Mouse (Mus musculus) left cerebral cortex, postnatal 25 days (tissue): ENCODE measurements at regions not wholly inside any gene's neighbourhood (a gene's known extent, or its start where the extent isn't known, plus 50 kb on each side); places are given as distances from the start of the nearest gene placed in this dataset.
"Not testable (repeated sequence)": the region's sequence is repeated elsewhere in the genome, so short reads cannot be mapped to it uniquely, and the experiment has no call there.

Source experiments
- DNase-seq, 2 experiments: peaks; one replicate each; pipeline ENCODE4 v3.0.0; 2022; ENCODE audit warnings: low spot score in 2 of 2, mixed read lengths in 1 of 2
- intact Hi-C: fragments of 180-260 bp; cut with DNase I; formaldehyde crosslinking; loops from one replicate; pipeline ENCODE4 v1.15.1; 2025

DNA sequence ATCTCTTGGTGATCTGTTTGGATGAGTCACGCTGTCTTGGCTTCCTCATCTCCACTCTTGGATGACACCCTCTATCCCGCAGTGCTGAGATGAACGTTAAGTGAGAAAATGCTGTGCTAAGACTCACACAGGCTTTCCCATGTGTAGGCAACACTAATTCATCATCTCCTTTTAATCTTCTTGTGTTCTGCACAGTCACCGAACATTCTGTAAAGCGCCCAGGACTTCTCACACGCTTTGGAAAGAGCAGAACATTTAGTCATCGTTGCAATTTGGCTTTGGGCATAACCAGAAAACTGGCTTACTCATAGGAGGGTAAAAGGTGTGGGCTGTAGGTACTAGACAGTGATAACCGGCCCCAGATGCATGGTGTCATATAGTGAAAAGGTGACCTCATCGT, 94.9 kb downstream of the Plppr4 start:
- intact Hi-C loops: loop anchor here (10.0 kb wide), 1 partner anchor 111 kb away; no protein-coding TSS in a partner anchor
- DNase-seq: peak; percentile 38 to 93

DNA sequence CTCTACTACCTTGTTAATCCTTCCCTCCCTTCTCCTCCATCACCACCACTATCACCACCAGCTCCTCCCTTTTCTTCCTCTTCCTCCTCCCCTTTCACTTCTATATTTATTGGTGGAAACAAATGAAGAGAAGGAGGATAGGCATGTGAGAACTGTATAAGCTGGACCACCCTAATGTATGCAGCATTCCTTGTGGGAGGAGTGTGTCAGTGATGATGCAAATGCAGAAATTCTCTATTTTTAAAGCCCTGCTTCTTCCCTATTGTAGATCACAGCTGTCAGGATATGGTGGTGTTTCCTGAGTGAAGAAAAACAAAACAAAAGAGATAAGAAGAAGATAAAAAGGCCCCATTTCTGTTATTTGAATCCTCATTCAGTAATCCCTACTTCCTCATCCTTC, 112.8 kb downstream of the Plppr4 start:
- intact Hi-C loops: no loop called here
- DNase-seq: peak in 1 of 2 experiments; percentile 57

DNA sequence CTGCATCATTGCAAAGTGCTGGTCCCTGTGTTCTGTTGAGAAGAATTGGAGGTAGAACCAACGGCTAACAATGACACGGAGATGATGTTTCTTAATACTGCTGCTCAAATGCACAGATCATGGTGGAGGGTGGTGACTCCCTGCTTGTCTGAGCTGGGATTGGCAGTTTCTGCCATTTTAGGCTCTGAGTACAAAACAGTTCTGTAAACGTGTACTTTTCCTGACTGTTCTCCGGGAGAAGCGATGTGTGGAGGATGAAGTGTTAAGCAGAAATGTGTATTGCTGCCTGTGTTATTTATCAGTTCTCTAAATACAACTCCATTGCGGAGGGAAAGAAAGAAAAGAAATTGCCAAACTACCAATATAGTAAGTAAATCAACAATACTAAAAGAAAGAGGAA, 118.9 kb downstream of the Plppr4 start:
- DNase-seq: peak in 1 of 2 experiments; percentile 15
- intact Hi-C loops: no loop called here

DNA sequence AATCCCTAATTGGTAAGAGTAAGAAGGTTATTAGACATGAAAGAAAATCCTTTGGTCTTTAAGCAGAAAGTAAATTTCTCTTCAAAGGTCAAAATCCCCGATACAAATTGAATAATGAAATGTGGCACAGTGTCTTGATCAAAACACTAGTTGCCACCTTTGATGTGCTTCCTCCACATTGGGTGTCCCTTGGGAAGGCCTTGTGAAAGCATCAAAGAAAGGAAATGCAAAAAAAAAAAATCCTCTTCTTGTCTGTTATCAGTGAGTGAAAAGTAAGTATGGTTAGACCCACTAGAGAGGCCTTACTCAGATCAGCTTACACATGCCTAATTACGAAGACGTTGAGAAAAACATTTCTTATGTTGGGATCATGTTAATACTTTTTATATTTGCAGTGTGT, 134.1 kb downstream of the Plppr4 start:
- intact Hi-C loops: no loop called here
- no peak for DNase-seq

DNA sequence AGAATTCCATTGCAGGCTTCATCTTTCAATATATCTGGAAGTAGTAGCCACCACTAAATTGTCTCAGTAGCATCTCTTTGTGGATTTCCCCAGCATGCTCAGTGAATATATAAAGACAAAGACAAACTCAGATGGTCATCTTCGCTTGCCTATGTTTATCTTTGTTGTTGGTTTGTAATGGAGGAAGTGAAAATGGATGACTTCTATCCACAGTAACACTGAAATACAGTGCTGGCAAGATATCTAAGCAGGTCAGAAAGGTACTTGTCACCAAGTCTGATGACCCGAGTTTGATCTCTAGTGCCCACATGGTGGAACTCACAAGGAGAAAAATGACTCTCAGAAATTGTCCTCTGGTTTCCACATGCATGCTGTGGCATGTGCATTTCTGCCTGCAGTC, 135.6 kb downstream of the Plppr4 start:
- intact Hi-C loops: no loop called here
- DNase-seq: no peak

DNA sequence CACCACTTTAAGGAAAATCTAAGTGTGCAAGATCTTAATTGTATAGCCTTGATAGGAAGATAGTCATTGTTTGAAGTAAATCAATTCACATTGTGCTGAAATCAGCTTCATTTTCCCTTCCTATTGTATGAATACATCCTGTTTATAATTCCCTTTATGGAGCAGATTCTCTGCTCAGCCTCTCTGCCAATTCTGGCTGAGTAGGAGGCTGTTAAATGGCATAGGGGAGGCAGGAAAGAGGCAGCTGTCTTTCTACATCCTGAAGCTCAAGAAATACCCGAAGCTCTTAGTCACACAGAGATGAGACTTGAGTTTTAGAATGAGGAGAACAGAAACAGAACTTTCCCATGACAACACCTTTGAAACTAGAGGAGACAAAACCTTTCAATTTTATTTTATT, 142.7 kb downstream of the Plppr4 start:
- peak in 1 of 2 experiments; percentile 77 for DNase-seq
- intact Hi-C loops: no loop called here

DNA sequence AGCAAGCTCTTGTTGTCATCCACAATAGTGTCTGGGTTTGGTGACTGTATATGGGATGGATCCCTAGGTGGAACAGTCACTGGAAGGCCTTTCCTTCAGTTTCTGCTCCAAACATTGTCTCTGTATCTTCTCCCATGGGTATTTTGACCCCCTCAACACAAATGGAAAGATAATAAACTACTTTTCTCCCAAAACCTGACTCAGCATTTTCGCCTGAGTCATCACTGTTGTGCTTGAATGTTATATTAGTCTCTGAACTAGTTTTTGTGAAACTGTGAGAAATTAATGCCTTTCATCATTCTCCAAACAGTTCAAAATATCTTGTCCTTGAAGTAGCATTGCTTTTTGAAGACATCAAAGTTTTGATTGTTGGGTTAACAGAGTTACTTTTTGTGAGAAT, 168.8 kb downstream of the Plppr4 start:
- intact Hi-C loops: no loop called here
- DNase-seq: no peak

DNA sequence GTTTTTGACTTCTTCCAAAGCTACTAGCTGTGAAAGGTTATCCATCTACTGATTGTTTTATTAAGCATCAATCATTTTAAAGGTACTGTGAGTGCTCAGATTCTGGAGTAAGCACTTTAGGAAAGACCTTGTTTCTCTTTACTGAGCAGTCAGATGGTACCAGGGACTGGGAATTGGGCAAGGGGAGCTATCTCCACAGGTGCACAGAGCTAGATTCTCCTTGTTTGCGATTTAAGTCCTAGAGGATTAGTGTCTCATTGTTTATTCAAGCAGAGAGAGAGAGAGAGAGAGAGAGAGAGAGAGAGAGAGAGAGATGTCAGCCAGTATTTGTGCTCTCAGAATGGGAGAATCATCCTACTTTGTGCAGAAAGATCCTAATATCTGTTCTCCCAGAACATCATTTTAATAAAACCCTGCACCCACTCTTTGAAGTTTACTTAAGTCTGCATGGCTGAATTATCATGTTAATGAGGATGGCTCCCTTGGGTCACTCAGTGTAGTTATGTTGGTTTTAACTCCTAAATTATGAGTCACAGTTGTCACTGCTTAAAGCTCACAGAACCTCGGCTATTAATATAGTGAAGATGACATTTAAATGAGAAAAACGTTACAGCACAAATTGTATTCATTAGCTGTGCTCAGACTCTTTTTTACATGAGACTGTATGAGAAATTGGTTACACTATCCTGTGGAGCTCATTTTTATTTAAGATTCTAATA, 171.7 kb downstream of the Plppr4 start:
- no peak for DNase-seq
- intact Hi-C loops: no loop called here

DNA sequence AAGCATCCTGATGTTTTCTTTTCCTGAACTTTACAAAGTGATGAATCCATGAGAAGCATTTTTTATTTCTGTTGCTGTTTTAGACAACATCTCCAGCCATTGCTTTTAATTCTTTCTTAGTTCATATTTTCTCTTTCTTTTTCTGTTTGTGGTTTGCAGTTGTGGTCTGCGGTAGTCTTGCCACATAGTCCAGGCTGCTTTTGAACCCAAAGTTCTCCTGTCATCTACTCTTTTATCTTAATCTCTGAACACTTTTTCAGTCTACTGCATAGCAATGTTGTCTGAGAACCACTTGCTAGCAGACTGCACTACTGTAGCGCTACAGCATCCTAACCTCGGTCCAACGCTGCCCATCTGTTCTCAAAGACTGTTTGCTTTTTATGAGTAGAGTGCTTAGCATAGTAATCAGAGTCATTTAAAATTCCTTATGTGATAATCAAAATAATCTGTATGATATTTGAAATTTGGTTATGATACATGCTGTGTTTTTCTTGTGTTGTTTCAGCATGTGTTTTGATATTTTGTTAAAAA, 177.0 kb downstream of the Plppr4 start:
- no peak for DNase-seq
- intact Hi-C loops: no loop called here

DNA sequence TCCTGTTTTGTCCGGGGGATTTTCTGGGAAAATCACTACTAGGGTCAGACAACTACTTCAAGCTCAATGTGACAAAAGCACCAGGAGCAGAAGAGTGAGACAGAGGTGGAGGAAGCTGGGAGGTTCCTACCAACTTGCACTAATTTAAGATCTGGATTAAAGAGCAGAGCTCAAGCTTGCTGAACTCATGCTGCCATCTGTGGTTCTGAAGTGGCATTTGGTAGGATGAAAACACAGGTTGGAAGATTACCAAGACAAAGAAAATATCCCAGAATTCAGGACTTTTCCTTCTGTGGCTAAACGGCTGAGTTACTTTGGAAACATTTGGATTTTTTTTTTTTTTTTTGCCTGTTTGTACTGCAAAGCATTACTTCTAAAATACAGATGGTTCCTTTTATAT, 190.9 kb downstream of the Plppr4 start:
- peak in 1 of 2 experiments; percentile 80 for DNase-seq
- intact Hi-C loops: no loop called here

DNA sequence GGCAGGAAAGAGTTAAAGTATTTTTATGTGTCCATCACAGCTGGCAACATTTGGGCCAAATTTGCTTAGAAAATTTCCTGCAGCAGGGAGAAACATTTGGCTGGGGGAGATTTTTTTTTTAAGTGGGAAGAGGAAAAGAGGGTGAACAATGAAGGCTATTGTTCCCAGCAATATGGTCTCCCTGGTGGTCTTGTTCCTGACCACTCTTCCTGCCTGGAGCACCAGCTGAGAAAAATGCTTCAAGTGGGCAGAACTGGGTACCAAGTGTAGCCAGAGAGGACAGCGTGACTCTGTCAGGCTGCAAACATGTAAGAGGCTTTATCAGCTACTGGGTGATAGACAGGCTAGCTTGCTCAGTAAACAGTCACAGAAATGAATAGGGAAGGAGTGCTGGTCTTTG, 194.3 kb upstream of the Palmd start:
- intact Hi-C loops: no loop called here

DNA sequence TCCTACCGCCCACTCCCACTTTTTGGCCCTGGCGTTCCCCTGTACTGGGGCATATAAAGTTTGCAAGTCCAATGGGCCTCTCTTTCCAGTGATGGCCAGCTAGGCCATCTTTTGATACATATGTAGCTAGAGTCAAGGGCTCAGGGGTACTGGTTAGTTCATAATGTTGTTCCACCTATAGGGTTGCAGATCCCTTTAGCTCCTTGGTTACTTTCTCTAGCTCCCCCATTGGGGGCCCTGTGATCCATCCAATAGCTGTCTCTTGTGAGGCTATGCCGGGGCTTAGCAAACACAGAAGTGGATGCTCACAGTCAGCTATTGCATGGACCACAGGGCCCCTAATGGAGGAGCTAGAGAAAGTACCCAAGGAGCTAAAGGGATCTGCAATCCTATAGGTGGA, 191.9 kb upstream of the Palmd start:
- intact Hi-C loops, DNase-seq: not testable (repeated sequence)

More for the DNA sequence above, 194.3 kb upstream of the Palmd start:
- no peak for DNase-seq

DNA sequence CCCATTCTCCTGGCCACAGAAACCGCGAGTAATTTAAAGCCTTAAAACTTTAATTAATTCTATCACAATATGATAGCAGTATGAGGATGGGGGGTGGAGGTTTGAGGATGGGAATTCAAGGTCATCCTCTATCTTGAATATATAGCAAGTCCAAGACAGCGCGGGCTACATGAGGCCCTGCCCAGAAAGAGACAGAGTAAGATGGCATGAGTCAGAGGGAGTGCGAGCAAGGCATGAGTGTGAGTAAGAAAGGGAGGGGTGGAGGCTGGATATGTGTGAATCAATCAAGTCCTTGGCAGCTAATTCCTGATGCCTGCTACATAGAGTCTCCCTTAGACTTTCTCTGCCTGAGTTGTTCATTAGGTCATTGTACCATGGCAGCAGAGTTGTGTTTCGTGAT, 186.5 kb upstream of the Palmd start:
- DNase-seq: peak in 1 of 2 experiments; percentile 13
- intact Hi-C loops: loop anchor here (10.0 kb wide), 2 partner anchors 110 to 710 kb away; partner anchors contain the start of gene Snx7

DNA sequence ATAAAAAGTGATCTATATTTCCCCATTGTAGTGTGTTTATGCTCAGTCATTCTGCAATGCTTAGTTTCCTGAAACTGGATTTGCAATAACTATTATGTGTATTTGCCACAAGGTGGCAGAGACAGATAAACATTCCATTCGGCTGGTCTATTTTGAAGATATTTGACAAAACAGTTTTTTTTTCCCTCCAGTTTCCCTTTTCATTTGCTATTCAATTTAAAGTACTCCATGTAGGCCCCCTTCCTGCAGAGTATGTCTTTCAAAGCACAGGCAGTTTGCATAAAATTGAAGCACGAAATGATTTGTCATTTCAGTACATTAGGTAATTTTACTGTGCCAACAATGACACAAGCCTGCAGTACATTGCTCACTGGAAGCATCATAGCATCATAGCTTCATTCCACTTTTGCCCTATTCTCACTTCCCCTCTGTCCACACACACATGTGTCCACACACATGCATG, 184.3 kb upstream of the Palmd start:
- intact Hi-C loops: loop anchor here (1.0 to 10.0 kb wide), 3 partner anchors 112 to 712 kb away; partner anchors contain the start of gene Snx7
- DNase-seq: peak; percentile 16 to 52

DNA sequence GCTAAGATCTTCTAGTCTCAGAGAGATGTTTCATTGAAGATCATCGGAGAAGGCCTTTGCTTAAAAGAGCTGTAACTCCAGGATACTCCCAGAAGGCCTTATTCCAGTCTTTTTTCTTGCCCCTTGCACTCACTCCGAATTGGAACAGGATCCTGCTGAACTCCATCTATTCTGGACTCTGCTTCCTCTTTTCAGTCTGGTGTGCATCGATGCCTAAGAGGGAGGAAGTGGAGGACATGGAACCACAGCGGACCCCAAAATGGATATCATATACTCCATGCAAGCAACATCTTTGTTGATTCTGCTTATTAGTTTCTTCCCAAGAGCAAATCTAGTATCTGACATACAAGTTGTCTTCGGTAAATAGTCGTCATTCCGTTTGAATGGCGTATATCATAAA, 183.6 kb upstream of the Palmd start:
- intact Hi-C loops: loop anchor here (10.0 kb wide), 2 partner anchors 112 to 712 kb away; partner anchors contain the start of gene Snx7

DNA sequence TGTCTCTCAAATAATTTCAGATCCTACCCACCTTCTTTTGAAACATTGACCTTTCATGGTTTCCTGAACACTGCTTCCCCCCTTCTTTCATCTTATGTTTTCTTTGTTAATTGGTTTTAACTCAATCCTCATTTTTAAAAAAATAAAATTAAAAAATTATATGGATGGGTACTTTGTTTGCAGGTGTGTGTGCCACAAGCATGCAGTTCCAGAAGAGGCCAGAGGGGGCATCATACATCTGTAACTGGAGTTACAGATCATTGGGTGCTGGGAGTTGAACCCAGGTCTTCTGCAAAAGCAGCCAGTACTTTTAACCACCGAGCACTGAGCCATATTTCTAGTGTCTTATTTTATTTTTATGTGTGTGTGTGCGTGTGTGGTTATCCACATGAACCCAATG, 178.6 kb upstream of the Palmd start:
- DNase-seq: no peak
- intact Hi-C loops: no loop called here

More for the DNA sequence above, 183.6 kb upstream of the Palmd start:
- no peak for DNase-seq

DNA sequence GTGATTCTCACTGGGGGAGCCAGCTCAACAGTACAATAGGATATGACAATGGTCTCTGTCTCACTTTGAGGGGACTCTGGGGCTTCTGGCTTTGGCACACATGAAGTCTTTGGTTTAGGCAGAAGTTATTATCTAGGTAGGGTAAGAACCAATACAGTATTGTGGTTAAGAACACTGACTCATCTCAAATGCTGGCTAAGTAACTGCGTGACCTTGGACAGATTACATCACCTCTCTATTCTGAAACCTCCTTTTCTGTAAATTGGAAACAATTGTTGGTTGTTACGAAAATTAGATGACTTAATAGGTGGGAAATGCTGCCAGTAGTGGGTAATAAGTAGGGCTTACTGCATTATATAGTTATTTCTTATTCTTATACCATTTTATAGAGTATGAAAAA, 171.0 kb upstream of the Palmd start:
- intact Hi-C loops: no loop called here
- no peak for DNase-seq

DNA sequence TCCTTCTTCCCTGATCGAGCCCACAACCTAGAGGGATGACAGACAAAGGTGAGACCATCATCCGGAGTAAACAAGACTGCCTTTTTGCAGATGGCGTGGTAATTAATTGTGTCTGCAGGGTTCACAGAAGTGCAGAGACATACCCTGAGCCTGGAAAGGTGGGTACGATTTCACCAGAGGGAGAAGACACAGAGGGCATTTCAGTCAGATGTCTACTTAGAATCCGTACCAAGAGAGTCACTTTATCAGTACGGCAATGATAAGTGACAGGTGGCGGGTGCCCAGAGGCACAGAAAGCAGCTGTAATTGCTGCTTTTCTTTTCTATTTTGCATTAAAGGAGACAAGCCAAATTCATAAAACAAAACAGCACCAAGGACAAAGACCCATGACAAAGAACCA, 169.9 kb upstream of the Palmd start:
- DNase-seq: no peak
- intact Hi-C loops: no loop called here

DNA sequence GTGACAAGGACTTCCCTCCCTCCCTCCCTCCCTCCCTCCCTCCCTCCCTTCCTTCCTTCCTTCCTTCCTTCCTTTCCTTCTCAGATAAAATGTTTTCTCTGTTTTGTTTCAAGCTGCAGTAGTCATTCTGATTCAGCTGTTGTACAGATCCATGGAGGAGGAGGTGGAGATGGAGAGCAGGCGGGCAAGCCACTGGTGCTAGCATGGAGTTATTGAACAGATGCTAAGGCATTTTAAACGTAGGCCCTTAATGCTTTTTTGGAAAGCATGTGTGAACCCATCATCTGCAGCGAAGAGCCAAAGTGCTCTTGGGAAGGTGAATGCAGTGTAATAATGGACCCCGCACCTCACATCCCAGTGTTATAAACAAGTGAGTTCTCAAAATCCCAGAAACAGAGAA, 164.1 kb upstream of the Palmd start:
- intact Hi-C loops: no loop called here
- peak in 1 of 2 experiments; percentile 57 for DNase-seq

DNA sequence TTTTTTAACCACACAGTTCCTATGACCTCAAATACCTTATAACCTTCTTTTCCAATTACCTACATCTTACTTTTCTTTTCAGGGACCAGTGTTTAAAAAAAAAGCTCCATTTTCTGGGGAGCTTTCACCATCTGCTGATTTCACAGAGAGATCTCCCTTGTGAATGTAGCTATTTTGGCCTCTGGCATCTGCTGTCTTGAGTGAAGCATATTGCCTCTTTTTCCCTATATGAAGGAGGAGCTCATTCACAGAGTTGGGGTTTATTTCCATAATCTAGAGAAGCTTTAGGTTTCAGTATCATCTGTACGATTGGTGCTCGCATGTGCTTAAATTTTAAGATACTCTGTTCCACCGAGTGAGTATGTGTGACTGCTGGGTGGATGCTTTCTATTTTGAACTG, 153.4 kb upstream of the Palmd start:
- intact Hi-C loops: loop anchor here (10.0 kb wide), 1 partner anchor 563 kb away; no protein-coding TSS in a partner anchor
- DNase-seq: peak in 1 of 2 experiments; percentile 90
